Mouse (Mus musculus): ENCODE measurements around the gene Trmo.

The Trmo gene

DNA sequence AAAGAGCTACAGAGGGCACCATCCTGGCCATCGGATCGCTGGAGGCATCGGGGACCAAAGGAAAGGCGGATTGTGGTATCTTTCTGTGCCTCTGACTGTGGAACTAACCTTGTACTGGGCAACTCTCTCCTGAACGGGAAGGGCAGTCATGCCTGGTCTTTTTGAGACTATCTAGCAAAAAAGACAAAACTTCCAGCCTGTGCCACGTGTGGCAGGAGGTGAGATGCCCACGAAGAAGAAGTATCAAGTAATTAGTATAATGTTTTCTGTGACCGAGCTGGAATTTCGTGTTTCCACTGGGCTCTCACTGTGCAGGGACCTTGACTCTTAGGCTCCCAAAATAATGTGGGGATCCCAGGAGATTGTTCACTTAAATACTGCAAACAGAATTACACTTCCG, 50.2 kb downstream of the Trmo start:
- DNase-seq (ENCODE audit: low spot score in 2 of 2), result no peak

GRCm38 (mm10) chr4:46337990-46338389, 51.2 kb downstream of the Trmo start:
- DNase-seq (ENCODE audit: low spot score in 2 of 2), result no peak

- DNase-seq (ENCODE audit: low spot score in 2 of 2), result no peak
Observed at GRCm38 (mm10) chr4:46335846-46336245, 53.4 kb downstream of the Trmo start.

DNA sequence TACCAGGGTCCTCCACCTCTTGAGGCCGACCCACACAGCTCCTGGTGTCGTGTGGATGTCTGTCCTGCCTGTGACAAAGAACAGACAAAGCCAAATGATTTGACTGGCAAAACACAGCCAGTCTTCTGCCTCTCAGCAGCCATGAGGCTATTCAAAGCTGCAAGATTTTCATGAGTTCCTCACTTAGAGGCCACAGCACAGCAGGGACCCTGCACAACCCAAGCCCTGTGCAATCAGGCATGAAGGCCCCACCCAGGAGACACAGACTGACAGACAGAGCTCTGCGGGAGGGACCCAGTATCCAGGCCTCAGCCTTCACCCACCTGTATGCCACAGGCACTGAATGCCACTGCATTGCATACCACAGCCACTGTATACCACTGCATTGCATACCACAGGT, 60.3 kb downstream of the Trmo start:
- DNase-seq (ENCODE audit: low spot score in 2 of 2), result no peak
